Mouse (Mus musculus) ES-Bruce4 (cell line): Measurements from ENCODE around the gene Tenm3. TPM values are rescaled to one million over a fixed set of nuclear protein-coding genes. Genes with fewer than 3 reads are reported as not detected.
A peak's percentile ranks its signal among the peaks of the same experiment; 100 is the strongest.

Experiments used
- H3K27ac ChIP-seq: 2 replicates; pipeline ENCODE4 v1.5.1; 2012; ENCODE audit warnings: low read length, inconsistent platforms; ENCODE audit not compliant: insufficient read depth
- H3K27me3 ChIP-seq: 2 replicates; pipeline ENCODE4 v1.6.1; 2012; ENCODE audit warnings: mild to moderate bottlenecking, low read length, inconsistent platforms; ENCODE audit not compliant: control insufficient read depth, poor library complexity, insufficient read depth, severe bottlenecking
- H3K36me3 ChIP-seq: 2 replicates; pipeline ENCODE4 v1.6.1; 2012; ENCODE audit warnings: inconsistent platforms, mild to moderate bottlenecking, low read length, moderate library complexity; ENCODE audit not compliant: control insufficient read depth, poor library complexity, insufficient read depth, severe bottlenecking
- H3K4me1 ChIP-seq: one replicate; pipeline ENCODE4 v1.8.1; 2011; ENCODE audit warnings: low read length; ENCODE audit not compliant: control insufficient read depth, insufficient read depth
- H3K4me3 ChIP-seq: 2 replicates; pipeline ENCODE4 v1.5.1; 2011; ENCODE audit warnings: low read depth, mild to moderate bottlenecking, low read length
- H3K9ac ChIP-seq: 2 replicates; pipeline ENCODE4 v1.6.1; 2012; ENCODE audit warnings: low read depth, mild to moderate bottlenecking, inconsistent platforms; ENCODE audit not compliant: poor library complexity, severe bottlenecking
- H3K9me3 ChIP-seq: replicated peaks from 2 replicates; pipeline ENCODE4 v1.6.1; 2012; ENCODE audit warnings: mild to moderate bottlenecking, low read length, inconsistent platforms; ENCODE audit not compliant: control insufficient read depth, poor library complexity, insufficient read depth, severe bottlenecking
- CTCF ChIP-seq: IDR thresholded peaks from one replicate; pipeline ENCODE4 v1.8.1; 2011; ENCODE audit warnings: low read depth, low read length
- EP300 ChIP-seq: IDR thresholded peaks from 2 replicates; pipeline ENCODE4 v1.6.1; 2011; ENCODE audit warnings: low read depth, low read length; ENCODE audit not compliant: insufficient read depth
- POLR2A ChIP-seq: IDR thresholded peaks from one replicate; pipeline ENCODE4 v1.8.1; 2011; ENCODE audit warnings: low read length; ENCODE audit not compliant: insufficient read depth
- polyA plus RNA-seq: library from polyadenylated mRNA; stranded (reverse); fragments of >200 nt; gene quantifications from 2 replicates; pipeline ENCODE4 v1.2.4, GENCODE M21; 2011; ENCODE audit warnings: low read depth; ENCODE audit not compliant: missing spikeins, insufficient read depth, insufficient read length

Tenm3 gene
- polyA plus RNA-seq, 1 experiment, result 19.2 TPM

DNA sequence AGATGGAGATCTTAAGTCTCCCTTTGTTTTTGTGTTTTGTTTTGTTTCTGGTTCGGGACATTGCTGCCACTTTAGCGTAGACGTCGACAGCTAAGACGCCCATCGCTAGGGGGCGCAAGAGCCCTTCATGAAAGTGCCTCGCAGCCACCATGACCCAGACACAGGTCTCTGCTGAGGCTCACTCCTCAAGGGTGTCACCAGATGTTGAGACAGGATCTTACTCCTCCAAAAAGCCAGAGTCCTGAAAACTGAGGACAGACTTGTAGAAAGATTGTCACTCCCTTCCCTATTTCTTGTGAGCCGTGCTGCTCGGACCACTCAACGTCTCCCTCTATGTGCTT lies 621.4 kb downstream of the Tenm3 start:
- H3K9ac ChIP-seq, result no peak overlapping the region; the same call in 1 of the 2 replicates
- H3K27me3 ChIP-seq, result no peaks in the 10 kb centered on the region
- no peak overlapping the region for H3K27ac ChIP-seq
- H3K36me3 ChIP-seq, result no peaks in the 10 kb centered on the region
- H3K4me1 ChIP-seq, result no peaks in the 10 kb centered on the region
- no peaks in the 10 kb centered on the region for H3K9me3 ChIP-seq
- no peak overlapping the region for H3K4me3 ChIP-seq
- TF ChIP-seq POLR2A (no peak), CTCF (peak; percentile 96), EP300 (0 out of 2 replicates have a peak, but pooled peaks have one; percentile 39)

GRCm38 (mm10) chr8:48221724-48222428 lies 621.9 kb downstream of the Tenm3 start:
- Histone ChIP-seq H3K4me3 (no peak overlapping the region), H3K9me3 (no peaks in the 10 kb centered on the region), H3K27me3 (no peaks in the 10 kb centered on the region), H3K9ac (no peak overlapping the region; the same call in 1 of the 2 replicates), H3K4me1 (no peaks in the 10 kb centered on the region), H3K27ac (no peak overlapping the region), H3K36me3 (no peaks in the 10 kb centered on the region)
- TF ChIP-seq CTCF (no peak), POLR2A (no peak), EP300 (no peak)

DNA sequence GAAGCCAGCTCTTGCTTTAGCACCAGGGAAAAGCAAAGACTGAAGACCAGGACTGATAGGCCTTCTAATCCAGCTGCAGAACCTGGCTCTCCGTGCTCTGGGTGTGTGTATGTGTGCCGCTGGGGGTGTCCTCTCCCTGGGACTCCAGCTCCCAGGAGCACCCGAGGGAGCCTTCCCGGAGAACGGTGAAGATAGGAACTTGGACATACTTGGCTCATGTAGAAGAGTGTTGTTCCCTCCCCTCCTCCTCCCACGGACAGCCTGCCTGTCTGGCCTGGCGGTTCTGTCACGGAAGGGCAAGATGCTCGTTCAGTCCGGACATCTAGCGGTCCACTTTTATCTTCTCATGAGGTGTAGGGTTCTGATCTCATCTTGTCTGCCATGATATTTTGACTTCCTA lies 622.4 kb downstream of the Tenm3 start:
- no peaks in the 10 kb centered on the region for H3K9me3 ChIP-seq
- no peaks in the 10 kb centered on the region for H3K4me1 ChIP-seq
- no peak overlapping the region for H3K4me3 ChIP-seq
- no peak overlapping the region for H3K27ac ChIP-seq
- no peaks in the 10 kb centered on the region for H3K36me3 ChIP-seq
- TF ChIP-seq CTCF (no peak), POLR2A (no peak), EP300 (no peak)
- no peak overlapping the region for H3K9ac ChIP-seq
- no peaks in the 10 kb centered on the region for H3K27me3 ChIP-seq

- Histone ChIP-seq H3K4me1 (no peaks in the 10 kb centered on the region), H3K9me3 (no peaks in the 10 kb centered on the region), H3K27me3 (no peaks in the 10 kb centered on the region), H3K9ac (no peak overlapping the region), H3K36me3 (no peaks in the 10 kb centered on the region), H3K27ac (no peak overlapping the region), H3K4me3 (peak overlapping the region; percentile 3)
- TF ChIP-seq CTCF, result no peak
- TF ChIP-seq POLR2A, result no peak
- no peak for TF ChIP-seq EP300
Observed at GRCm38 (mm10) chr8:48220529-48221181, 623.1 kb downstream of the Tenm3 start.

DNA sequence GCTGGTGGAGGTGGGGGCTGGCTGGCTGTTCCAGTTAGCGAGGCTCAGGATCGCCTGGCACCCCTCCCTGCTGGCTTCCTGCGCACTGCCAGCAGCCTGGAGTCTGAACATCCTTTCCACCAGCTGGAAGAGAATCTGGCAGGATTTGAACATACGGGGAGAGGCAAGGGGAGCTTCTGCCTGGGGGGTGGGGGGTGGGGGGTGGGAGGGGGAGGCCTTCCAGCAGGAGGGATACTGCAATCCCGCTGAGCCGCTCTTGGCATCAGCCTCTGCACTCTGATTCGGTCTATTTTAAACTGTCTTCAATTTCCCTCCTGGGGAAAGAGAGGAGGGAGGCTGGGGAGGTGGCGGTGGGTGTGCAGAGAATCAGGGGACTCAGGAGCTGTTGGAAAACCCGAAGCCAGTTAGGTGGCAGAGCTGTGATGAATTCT lies 628.7 kb downstream of the Tenm3 start:
- no peak overlapping the region for H3K4me3 ChIP-seq
- no peaks in the 10 kb centered on the region for H3K36me3 ChIP-seq
- no peak overlapping the region for H3K9ac ChIP-seq
- H3K9me3 ChIP-seq, result peaks cover under 1% of the 10 kb centered on the region
- no peaks in the 10 kb centered on the region; the same call in 1 of the 2 replicates for H3K27me3 ChIP-seq
- TF ChIP-seq CTCF, result no peak
- no peak for TF ChIP-seq EP300
- TF ChIP-seq POLR2A, result no peak
- no peak overlapping the region for H3K27ac ChIP-seq
- no peaks in the 10 kb centered on the region for H3K4me1 ChIP-seq

DNA sequence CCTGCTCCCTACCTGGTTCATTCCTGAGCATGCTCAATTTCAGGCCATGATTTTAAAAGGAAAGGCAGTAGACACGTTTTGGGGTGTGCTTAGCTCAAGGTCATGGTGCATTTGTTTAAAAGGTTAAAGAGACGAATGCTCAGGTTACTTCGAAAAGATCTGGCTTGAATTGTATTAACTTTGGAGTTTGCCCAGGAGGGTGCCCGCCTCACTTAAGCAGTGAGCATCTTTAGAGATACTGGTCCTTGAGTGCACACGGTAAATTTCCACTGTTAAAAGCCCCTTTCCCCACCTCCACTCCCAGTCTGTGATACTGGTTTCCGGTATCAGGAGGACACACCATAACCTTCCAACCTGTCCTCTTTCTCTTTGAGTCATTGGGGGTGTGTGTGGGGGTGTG lies 629.4 kb downstream of the Tenm3 start:
- H3K27ac ChIP-seq, result no peak overlapping the region
- H3K27me3 ChIP-seq, result no peaks in the 10 kb centered on the region; the same call in 1 of the 2 replicates

More for the DNA sequence above, 629.4 kb downstream of the Tenm3 start:
- H3K4me1 ChIP-seq, result no peaks in the 10 kb centered on the region
- peaks cover 6% of the 10 kb centered on the region for H3K9me3 ChIP-seq
- H3K9ac ChIP-seq, result no peak overlapping the region
- TF ChIP-seq POLR2A, result no peak
- TF ChIP-seq CTCF, result no peak
- TF ChIP-seq EP300, result no peak
- no peaks in the 10 kb centered on the region for H3K36me3 ChIP-seq
- no peak overlapping the region for H3K4me3 ChIP-seq
